Mouse (Mus musculus) gastrocnemius, postnatal 25 days (tissue): Measurements from ENCODE around the gene Dagla. TPM values are rescaled to one million over a fixed set of nuclear protein-coding genes. Genes with fewer than 3 reads are reported as not detected.

Experiments
- DNase-seq: peaks from one replicate; pipeline ENCODE4 v3.0.0; 2022
- total RNA-seq, 2 experiments: library from RNA; stranded (reverse); gene quantifications; 1 replicate in 1 of 2; 2 replicates in 1 of 2; pipeline ENCODE4 v1.2.3; 2021

Dagla gene
- total RNA-seq, 2 experiments from 2014 or later, result 4.0 to 6.7 TPM

DNA sequence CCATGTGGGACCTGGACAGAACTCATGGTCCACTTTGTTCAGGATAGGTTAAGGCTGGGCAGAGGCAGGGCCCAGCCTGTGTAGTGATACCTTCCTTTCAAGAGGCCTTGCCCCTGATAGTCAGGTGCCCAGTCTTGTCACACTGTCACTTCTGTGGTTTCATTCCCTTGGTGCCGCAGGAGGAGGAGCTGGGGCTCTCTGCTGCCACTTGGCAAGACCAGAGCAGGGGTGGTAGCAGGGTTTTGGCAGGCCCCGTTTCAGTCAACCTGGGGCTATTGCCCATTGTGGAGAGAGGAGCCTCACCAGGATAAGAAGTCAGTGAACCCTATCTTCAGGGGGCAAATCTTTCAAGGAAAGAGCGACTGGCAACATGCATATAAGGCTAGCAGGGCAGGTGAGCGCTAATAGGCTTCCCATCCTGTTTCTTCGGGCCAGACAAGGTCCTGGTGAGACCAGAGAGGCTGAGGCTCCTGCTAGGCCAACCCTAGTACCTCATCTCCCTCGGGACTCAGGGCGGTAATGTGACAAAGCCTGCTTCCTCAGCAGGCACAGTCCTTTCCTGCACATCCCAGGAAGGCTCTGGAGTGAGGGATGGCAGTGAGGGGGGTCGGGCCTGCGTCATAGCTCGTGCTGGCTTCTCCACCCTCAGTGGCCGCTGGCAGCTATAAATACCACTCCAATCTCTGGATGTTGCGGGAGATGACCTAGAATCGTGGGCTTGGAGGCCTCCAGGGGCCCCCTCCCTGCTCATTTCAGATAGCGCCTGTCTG is 23.7 kb downstream of the Dagla start:
- DNase-seq, result no peak

DNA sequence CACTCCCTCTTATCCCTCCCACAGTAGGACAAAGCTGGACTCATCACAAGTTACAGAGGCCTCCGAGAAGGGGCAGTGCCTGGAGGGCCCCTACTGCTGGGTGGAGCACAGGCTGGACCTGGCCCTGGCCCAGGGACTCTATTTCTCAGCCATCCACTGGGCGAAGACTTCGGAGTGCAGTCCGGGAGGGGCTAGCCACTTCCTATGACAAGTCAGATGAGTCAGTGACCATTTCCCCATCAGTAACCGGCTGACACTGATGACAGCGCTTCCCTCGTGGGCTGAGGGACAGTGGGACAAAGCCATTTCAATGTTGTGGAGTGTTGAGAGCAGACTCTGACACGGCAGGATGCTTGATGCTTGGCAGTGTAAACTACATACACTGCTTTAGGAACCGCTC is 25.0 kb downstream of the Dagla start:
- peak; percentile 56 for DNase-seq

DNA sequence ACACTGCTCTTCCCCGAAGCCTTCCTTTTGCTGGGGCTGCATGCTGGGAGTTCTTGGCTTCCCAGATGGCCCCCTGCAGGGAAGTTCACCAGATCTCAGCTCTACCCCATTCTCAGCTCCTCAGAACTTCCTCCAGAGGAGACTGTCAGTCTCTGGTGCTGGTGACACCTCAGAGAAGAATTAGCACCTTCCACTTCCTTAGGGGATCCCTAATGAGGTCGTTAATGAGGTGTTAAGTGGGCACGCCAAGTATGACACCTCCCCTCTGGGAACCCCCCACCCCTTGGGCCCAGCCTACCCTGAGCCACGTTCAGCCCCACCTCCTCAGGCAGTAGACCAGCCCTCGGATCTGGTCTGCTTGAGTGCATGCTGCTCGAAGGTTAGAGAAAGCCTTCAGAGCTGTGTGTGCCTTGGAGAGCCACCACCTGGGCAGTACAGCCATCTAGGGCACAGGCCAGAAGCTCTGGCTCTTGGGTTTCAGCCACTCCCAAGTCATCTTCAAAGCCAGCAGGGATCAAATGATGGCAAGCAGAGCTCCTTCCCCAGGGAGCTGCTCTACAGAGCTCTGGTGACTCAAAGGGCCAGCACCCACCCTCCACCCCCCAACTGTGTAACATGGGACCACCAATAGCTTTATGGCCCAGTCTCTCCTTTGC is 25.9 kb downstream of the Dagla start:
- peak; percentile 73 for DNase-seq

DNA sequence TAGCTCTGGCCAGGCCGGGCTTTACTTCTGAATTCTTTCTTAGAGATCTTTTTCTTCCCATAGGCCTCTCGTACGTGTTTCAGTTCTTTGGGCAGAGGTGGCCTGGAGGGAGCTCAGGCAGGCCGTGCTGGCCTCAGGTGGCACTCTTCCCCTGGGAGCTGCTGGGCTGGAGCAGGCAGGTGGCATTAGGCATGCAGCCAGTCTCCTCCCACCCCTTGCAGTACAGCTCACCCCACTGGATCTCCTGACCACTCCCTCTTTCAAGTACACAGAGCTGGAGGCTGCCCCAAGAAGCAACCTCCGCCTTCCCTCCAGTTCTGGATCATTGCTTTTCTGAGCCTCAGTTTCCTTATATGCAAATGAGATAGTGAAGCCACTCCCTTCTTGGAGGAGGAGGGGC is 26.9 kb downstream of the Dagla start:
- DNase-seq, result no peak

DNA sequence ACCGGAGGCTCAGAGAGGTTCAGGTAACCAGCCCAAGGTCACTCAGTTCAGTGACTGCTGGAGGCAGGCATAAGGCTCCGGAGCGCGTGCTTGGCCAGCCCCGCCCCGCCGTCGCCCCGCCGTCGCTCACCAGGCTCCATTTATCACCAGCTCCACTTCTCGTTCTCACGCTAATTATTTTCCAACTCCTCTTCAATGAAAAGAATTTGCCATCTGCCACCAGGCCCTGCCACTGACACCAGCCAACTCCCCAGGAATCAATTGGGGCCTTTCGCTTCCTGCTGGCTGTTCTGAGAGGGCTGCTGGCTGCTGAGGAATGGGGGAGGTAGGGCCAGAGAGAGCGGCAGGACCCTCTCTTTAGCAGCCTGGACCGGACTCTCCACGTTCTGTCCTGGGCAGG is 27.3 kb downstream of the Dagla start:
- no peak for DNase-seq

DNA sequence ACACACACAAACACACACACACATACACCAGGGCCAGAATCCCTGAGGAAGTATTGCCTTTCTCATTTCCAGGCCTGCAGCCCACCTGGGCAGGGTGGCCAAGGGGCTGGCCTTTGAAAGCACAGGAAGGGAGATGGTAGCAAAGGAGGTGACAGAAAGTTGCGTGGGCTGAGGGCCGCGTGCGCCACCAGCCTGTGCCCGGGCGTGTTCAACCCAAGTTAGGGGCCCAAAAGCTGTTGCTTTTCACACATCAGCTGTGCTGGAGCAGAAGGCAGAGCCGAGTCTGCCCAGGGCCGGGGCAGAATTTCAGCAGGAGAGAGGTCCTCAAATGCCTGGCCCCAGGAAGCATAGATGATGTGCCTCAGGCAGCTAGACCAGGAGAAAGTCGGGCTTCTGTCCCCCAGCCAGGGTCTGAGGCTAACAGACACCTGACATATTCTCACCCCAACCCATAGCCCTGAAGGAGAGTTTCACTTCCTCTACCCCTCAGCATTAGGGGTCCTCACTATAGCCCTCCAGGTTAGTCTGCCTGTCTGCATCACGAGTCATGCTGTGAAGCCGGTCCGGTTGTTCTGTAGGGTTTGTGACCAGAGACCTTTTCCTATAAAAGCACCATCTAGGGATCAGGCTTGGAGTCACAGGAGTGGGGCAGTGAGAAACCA is 28.1 kb downstream of the Dagla start:
- no peak for DNase-seq

DNA sequence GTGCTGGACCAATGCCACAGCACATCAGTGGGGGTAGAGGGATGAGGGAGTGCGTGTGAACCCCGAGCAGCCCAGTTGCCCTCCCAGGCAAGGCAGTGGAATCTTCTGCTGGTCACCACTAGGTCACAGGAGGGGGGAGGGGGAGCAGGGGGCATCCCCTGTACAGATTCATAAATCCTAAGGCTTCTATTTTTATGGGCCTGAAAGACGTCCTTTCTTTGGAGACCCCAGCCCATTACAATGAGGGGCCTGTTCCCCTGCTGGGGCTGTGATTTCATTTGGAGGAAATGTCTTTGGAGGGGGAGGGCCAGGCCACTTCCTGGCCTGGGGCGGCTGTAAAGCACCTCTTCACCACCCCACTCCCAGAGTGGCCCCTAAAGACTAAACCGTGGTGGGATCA is 30.6 kb downstream of the Dagla start:
- DNase-seq, result no peak

DNA sequence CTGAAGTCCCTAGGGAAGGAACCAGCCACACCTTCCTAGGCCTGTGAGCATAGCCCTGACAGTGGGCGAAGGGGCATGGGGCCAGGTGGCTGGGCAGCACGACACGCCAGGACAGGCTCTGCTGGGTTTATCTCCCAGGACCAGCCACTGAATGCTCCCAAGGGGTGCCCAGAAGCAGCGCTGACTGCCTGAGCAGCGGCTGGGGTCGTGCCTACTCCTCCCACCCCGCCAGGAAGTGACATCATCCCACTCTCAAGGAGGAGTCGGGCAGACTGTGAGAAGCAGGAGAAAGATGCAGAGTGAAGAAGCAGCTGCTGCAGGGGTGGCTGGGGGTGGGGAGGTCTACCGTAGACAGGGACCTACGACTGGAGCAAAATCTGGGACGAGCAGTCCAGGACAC is 31.9 kb downstream of the Dagla start:
- peak; percentile 53 for DNase-seq

DNA sequence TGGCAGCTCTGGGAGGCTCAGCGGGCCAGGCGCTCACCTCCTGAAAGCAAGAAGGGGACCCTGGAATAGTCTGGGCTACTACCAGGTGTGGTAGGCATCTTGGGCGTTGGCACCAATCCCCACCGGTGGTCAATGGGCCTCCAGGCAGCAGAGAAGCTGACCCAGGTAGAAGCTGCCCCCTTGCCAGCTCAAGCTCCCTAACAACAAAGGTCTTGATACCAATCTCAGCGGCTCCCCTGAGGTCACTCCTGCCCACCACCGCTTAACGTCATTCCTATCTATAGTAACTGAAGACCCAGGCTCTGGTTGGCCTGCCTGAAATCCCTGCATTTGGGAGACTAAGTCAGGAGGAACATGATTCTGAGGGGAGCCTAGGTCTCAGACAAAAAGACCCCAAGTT is 33.1 kb downstream of the Dagla start:
- no peak for DNase-seq

DNA sequence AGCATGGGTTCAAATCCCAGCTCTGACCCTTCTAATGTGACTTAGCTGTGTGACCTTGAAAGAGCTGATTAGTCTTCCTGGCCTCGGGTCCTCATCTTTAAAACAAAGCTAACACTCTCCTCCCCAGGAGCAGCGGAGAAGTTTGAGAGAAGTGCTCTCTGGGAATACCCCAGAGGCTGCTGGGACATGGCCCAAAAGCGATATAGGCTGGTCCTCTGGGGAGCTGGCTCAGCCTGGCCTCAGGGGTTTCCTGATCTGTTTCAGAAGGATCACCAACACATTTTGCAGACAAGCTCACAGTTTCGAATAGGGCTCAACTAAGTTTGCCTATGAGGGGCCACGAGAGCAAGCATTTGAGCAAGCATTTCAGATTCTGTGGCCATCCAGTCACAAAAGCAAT is 34.3 kb downstream of the Dagla start:
- no peak for DNase-seq

DNA sequence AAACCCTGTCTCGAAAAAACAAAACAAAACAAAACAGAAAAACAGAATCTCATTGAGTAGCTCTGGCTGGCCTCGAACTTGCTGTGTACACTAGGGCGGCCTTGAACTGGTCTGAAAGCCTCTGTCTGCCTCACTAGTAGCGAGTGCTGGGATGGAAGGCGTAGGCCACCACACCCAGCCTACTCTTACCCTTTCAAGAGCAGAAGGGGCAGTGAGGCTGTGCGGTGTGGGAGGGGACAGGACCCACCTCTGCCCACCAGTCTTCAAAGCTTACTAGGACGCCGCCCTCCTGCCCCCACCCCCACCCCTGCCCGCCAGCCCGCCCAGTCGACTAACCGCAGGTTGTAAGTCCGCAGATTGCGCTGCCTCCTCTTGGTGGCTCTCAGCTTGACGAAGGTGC is 35.8 kb downstream of the Dagla start:
- DNase-seq, result no peak

DNA sequence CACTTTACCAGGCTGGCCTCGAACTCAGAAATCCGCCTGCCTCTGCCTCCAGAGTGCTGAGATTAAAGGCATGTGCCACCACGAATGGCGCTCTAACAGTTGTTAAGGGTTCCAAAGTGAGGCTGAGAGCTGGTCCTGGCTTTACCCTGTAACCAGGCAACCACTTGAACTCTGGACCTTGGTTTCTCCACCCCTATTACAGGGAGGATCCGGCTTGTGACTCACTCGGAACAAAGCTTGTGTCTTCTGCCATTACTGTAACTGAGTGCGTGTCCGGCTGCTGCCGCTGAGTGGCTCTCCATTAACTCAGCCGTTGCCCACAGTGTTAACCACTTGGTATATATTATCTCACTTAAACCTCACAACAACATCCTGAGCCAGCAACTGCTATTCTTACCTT is 36.7 kb downstream of the Dagla start:
- no peak for DNase-seq

DNA sequence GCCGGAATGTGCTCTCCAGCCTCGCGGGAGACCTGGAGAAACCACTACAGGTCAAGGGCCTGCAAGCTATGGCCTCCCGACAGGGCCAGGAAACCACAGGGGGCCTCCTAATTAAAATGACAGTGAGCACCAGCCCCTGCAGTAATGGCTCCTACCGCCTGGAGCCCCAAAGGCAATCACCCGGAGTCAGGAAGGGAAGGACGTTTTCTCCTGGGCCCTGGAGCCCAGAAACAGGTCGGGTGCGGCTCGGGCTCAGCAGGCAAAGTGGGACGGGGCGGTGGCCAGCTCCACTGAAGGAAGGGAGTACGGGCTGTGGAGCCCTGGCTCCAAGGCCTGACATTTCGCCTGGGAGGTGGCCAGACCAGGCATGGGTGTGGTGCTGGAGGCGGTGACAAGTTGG is 37.6 kb downstream of the Dagla start:
- DNase-seq, result peak; percentile 50

DNA sequence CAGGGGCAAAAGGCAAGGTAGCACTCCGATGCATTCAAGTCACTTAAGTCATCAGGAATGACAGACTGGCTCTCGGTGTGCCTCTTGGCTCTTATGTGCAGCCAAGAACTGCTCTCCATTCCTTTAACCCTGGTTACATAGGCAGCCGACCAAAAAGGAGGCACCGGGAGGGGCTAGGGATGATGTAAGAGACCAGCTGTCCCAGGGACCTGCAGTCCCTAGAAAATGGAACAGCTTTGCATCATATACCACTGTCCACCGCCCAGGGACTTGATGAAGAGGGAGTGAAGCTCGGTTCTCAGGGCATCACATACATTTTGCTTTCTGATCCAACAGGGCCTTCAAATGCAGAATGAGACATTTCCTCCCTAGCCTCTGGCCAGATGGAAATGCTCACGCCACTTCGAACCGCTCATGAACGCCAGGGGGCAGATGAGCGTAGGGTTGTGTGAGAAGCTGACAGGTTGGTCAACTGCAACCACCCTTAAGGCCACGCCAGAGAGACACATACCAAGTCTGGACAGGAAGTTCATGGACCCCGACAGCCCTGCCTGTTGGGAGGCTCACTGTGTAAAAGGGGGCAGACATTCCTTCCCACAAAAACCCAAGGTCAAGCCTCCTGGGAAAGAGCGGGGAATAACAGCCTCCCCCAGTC is 38.4 kb downstream of the Dagla start:
- peak; percentile 79 for DNase-seq

DNA sequence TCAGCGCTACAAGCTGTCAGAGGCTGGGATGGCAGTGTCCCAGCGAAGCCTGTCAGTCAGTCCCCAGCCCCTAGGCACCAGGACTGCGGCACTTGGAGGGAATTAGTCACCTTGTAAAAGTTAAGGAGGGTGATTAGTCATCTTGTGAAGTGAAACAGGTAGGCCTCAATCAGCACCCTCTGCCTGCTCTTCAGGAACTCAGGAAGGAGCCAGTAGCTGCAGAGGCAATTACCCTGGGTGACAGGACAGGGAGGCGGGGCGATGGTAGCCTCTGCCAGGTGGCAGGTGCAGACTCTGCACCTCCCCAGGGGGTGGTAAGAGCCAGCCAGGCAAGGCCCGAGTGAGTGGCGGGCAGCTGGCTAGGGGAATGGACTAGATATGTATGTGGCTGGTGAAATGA is 43.3 kb downstream of the Dagla start:
- DNase-seq, result no peak

DNA sequence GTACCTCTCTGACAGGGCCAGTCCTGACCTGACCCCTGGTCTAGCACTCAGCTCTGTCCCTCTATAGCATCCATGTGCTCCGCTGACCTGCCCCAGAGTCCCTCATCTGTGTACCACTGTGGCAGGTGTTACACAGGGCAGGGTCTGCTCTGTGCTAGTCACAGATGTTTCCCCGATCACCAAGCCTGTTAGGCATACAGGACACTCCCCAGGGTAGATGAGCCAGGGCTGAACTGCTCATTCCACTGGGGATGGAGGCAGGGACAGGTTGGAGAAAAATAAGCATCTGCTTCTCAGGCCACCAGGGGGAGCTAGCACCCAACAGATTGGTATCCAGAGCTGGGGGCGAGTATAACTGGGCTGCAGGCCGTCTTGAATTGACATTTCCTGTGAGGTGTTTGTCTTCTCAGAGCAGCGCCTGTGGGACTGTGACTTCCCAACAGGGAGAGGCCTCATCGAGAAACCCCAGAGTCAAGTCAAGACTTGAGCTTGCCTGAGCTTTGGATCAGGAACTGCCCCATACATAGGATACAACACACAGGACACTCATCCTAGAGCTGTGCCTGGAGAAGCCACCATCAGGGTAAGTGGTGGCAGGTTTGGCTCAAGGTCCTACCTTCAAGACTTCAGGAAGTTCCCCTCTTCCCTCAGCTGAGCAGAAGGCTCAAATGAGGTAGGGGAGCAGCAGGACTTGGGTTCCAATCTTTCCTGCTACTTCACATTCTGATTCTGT is 46.2 kb downstream of the Dagla start:
- DNase-seq, result peak; percentile 54

DNA sequence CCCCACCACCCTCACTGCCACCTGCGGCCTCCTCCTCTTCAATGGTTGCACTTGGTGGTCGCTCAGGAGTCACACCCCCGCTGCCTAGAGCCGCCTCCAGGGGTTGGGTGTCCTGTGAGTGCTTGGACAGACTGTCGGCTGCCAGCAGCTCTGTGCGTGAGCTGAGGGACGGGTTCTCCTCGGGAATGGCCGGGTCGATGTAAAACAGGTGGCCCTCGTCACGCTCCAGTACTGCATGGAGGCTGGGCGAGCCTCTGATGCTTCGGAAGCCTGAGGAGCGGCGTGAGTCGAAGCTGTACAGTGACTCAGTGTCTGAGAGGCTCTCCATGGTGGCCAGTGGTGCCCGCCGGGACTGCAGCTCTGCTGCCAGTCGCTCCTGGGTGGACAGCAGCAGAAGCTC is 56.5 kb downstream of the Dagla start:
- no peak for DNase-seq

DNA sequence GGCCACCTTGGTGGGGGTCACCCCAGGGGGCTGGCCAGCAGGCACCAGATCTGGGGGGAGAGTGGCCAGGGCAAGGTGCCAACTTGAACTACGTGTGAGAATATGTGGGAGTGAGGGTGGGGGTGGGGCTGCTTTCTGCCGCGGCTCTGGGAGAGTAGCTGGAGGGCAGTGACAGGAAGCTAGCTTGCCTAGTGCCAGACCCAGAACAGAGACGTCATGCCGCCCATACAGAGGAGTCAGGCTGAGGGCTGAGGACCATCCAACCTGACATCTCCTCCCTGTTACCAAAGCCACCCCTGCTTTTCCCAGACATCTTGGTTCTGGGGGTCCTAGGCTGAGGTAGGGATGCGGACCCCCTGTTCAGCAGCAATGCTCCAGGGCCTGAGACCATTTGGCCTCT is 57.5 kb downstream of the Dagla start:
- DNase-seq, result no peak

DNA sequence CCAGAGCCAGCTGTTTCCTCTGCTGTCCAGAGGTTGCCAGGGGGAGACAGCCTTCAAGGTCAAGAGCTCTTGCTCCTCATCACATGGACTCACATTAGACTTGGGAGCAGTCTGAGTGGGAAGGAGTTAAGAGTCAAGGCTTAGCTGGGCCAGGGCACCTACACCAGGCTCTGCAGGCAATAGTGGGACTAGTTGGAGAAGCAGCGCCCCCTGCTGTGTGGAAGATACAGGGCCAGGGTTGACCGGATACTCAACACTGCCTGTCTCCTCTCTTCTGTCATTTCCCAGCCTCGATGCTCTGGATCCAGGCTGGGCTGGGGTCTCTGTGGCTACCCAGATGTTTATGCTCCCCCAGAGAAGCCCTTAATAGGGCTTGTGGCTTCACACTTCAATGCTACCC is 60.5 kb downstream of the Dagla start:
- DNase-seq, result no peak

DNA sequence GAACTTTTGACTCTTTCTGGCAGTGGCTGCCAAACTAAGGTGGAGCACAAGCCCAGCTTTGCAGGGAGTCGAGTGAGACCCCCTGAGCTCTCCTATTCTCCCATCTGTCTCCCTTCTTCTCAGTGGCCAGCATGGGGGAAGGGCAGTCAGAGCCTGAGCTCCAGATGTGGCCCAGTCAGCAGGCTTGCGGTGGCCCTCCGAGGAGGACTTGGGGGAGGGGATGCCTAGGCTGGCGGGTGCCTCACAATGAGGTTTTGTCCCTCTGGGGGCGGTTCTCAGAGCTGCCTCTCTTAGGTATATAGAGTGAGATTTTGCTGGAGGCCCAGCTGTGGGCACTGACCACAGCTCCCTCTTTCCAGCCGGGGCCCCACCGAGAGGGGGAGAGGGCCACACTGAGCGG is 61.8 kb downstream of the Dagla start:
- no peak for DNase-seq

DNA sequence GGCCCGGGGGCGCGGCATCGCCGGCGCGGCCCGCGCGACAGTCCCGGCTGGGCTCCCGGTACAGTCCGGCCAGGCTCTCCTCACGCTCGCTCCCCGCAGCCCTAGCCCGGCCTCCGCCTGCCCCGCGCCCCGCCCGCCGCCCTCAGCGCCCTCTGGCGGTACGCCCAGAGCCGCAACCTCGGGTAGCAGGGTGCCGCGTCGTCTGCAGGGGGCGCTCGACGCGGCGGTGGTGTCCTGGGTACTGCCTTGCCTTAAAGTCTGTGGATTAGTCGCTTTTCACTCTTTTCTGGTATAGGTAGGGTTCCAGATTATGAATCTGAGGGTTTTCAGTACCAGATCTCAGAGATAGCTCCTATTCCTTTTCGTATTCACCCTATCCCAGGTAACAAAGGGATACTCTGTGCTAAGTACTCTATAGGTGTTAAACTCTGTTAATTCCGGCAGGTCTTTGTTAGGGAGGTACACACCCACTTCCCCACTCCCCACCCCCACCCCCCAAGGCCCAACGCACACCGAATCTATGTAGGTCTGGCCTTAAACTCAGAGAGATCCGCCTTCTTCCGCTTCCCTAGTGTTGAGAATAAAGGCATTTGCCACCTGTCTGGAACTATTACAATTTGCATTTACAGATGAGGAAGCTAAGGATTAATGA is 63.9 kb downstream of the Dagla start, which contains the start of gene Myrf:
Gene Myrf, minus strand, starts transcription at position 95 of the 652 bp plus-strand sequence.
- DNase-seq, result peak; percentile 66
